Mouse (Mus musculus) ovary, postnatal 14 days (tissue): Measurements from ENCODE around the gene Myt1.
A peak's percentile ranks its signal among the peaks of the same experiment; 100 is the strongest.

ENCODE experiments used
- DNase-seq: peaks from one replicate; pipeline ENCODE4 v3.0.0; 2022; ENCODE audit warnings: low spot score

The Myt1 gene

GRCm38 (mm10) chr2:181763006-181763830 is at the start of gene Myt1:
Gene Myt1, plus strand, starts transcription at chr2:181763332.
- DNase-seq = peak; percentile 0

DNA sequence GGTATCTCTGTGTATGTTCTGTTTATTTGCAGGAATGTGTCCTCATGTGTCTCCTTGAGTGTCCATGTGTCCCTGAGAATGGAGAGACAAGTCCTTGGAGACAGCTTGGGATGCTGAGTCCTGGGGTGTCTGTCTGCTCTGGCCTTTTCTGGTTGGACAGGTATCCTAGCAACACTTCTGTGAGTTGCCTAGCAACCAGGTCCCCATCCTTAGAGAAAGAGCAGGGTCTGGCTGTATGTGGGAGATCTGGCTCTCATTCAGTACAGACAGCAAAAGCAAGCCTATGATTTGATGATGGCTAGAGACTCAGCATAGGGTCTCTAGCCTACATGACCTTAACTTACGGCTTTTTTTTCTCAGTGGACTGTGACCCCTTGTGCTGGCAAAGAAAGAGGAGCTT is 49.4 kb upstream of the Myt1 start:
- no peak for DNase-seq

DNA sequence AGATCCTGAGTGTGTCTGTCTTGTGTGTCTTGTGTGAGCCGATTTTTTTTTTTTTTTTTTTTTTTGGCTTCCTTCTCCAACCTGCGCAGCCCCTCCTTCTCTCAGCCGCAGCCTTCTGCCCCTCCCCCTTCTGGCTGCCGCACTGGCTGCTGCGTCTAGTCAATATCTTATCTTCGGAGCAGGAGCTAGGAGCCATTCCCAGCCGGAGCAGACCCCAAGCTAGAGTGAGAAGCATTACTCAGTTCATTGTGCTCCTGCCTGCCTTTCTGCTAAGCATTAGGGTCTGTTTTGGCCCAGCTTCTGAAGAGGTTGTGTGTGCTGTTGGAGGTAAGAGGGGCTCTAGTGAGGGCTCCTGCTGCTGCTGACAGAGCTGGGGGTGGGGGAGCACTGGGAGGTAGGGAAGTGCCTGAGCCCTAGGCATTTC is 48.2 kb upstream of the Myt1 start, which contains the start of gene Oprl1:
Oprl1 (plus strand) TSS at position 114 of the 424 bp plus-strand sequence.
- DNase-seq = no peak

DNA sequence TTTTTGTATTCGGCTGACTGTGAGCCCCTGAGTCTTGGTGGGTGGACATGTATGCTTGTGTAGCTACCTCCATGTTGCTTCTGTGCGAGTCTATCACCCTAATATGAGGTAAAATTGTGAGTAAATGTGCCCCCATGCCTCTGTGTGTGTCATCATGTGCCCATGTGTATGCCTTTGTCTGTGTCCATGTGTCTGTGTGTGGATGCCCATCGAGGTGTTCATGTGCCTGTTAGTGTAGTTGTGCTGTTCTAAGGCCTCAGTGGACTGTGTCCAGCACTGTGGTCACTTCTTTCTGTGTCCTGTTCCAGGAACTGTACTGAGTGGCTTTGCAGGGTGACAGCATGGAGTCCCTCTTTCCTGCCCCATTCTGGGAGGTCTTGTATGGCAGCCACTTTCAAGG is 47.8 kb upstream of the Myt1 start:
- no peak for DNase-seq

GRCm38 (mm10) chr2:181716991-181717390 is 46.1 kb upstream of the Myt1 start:
- no peak for DNase-seq

- no peak for DNase-seq
These were observed 43.1 kb upstream of the Myt1 start for GRCm38 (mm10) chr2:181720061-181720460.

DNA sequence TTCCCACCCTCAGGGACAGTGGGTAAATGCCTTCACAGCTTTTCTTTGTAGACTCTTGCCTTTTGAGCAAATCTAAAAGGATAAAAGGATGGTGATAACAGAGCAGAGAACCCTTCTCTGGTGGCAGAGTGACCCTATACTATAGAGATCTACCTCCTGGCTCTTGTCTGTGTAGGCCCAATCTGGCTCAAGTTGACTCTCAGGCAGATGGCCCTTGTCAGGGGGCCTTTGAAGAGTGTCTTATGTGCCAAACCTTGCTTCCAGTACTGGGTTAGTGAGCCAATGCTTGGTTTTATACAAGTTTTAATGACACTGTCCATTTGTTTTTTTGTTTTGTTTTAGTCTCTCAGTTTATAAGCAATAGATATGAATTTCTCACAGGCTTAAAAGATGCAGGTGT is 41.9 kb upstream of the Myt1 start:
- DNase-seq = no peak

GRCm38 (mm10) chr2:181722213-181722612 is 40.9 kb upstream of the Myt1 start:
- peak; percentile 7 for DNase-seq

GRCm38 (mm10) chr2:181727659-181728262 is 35.4 kb upstream of the Myt1 start:
- no peak for DNase-seq

GRCm38 (mm10) chr2:181730051-181730450 is 33.1 kb upstream of the Myt1 start:
- no peak for DNase-seq

- DNase-seq = no peak
These were observed 10.5 kb upstream of the Myt1 start for GRCm38 (mm10) chr2:181752626-181753025.

DNA sequence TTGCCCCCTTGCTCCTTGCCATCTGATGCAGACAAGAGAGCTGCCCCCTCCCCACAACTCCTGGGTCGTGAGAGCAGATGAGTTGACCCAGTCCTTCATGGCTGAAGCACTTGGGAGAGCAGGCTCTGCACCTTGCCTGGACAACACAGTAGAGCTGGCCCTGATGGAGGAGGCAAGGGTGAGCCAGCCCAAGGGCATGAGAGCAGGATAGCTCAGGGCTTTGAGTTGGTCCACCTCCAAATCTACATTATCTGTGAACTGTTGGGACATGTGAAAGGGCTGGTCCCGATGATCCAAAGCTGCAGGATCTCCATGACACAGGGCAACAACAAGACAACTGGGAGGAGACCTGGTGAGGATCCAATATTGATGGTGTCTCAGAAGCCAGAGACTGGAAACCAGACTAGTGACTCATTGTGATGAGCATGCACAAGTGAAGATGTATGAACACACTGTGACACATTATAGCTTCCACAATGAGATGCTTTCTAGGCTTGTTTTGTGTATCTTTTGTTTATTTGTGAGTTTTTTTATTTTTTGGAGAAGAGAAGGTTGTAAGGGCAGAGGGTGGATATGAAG is 4.9 kb upstream of the Myt1 start:
- no peak for DNase-seq

DNA sequence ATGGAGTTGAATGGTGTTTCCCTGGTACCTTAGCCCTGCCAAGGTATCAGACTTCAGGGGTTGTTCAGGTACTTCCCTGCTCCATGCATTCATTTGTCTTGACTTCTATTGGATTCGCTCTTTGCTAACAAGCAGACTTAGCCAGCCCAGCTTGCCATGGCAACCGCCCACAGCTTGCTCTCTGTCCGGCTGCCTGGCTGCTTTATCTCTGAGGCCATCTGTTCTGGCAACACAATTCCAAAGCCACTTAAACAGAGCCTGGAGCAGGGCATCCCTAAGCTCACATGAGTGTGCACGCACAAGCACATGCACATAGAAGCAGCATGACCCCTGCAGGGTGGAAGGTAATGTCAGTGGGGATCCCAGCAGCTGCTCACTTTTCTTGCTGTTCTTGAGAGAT is 4.1 kb upstream of the Myt1 start:
- no peak for DNase-seq

- DNase-seq = no peak
These were observed 875 bp downstream of the Myt1 start for GRCm38 (mm10) chr2:181763886-181764527.

DNA sequence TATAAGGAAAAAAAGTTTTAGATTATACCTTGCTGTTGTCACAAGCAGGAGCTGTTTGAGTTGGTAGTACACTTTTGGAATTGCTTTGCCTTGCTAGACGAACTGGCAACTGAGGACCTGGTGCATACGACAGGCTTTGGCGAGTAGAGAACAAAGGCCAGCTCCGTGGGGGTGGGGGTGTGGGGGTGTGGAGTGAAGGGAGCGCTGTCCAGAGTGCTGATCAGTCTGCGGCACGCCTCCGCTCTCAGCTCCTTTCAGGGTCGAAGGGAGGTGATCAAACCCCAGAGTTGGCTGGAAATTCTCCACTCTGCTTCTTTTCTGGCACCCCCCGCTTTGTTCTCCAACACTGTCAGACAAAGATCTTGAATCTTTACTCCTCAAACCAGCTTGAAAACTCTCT is 1.5 kb downstream of the Myt1 start:
- peak; percentile 31 for DNase-seq

DNA sequence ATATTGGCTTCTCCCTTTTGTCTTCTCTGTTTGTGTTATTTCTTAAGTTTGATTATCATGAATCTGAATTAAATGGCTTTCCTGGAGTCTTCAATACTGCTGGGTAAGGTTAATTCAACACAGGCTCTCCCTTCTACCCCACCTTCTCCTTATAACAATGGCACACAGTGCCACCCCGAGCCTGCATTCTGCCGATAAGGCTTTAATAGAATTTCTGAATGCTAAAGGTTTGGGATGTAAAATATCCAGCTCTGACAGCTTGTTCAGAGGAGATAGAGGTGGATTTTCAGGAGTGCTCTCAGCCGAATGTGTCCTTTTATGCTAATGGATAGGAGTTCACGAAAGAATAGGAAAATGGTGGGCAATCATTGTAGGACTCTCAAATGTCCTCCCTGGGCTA is 2.1 kb downstream of the Myt1 start:
- DNase-seq = no peak

DNA sequence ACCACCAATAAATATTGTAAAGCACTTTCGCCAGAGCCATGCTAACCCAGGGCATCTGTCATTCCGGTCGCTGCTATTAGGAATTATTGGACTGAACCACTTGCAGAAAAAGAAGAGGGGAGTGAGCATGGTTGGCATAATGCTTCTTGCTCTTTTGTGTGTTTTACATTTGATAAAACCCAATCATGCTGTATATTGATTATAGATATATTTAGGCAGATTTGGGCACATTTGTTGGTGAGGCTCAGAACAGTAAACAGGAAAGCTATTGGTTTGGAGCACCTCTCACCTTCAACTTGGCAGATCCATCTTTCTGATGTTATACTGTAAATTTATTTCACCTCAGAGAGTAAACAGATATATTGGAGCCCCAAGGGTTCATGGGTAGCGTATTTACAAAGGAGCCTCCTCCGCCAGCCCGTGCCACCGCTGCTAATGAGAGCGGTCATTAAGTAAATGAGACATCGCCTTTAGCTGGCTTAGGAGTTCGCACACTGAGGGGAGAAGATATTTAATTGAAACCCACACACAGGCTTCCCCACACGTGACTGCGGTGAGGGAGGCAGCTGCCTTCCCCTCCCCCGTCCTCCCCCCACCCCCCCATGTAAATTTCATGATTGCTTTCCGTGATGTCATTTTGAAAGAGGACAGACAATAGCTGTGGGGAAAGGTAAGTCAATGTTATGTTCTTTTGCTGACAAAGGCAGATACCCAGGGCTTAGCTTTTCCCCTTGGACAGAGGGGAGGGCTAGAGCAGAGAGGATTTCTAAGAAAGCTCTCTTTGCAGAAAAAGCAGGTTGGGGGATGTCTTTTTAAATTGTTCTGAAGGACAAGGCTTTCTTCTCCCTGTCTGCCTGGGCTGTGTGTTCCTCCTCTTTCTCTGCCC is 3.8 kb downstream of the Myt1 start:
- DNase-seq = no peak

GRCm38 (mm10) chr2:181768451-181768850 is 5.3 kb downstream of the Myt1 start:
- no peak for DNase-seq

GRCm38 (mm10) chr2:181769397-181769796 is 6.3 kb downstream of the Myt1 start:
- no peak for DNase-seq

- no peak for DNase-seq
These were observed 10.1 kb downstream of the Myt1 start for GRCm38 (mm10) chr2:181773203-181773602.

DNA sequence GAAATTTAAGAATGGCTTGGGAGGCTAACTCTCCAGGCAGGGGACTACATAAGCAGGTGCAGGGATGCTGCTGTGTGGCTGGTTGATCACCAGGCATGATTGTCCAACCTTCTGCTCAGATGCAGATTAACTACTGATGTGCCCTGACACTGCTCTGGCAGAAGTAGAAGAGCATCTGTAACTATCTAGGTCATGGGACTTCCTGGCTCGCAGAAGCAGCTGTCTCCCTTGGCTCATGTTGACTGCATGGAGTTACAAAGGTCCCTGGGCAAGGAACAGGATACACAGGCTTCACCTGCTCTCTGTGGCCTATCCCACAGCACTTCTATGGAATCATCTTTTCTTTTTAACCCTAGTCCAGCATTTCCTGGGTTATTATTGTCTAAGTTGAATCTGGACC is 12.7 kb downstream of the Myt1 start:
- no peak for DNase-seq

DNA sequence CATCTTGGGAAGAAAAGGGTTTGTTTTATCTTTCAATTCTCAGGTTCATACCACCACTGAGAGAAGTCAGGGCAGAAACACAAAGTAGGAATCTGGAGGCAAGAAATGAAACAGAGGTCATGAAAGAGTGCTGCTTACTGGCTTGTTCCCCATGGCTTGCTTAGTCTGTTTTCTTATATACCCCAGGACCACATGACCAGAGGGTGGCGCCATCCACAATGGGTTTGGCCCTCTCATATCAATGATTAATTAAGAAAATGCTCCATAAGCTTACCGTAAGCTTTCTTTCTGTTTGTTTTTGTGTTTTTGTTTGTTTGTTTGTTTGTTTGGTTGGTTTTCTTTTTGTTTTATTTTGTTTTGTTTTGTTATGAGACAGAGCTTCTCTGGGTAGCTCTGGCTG is 14.6 kb downstream of the Myt1 start:
- DNase-seq = no peak
